Mouse (Mus musculus): ENCODE results near the gene Dlgap4. TPM values are rescaled to one million over a fixed set of nuclear protein-coding genes. Genes with fewer than 3 reads are reported as not detected.

Dlgap4 gene
- total and polyA plus RNA-seq, 3 experiments = 10.4 to 39.6 TPM; not detected in 1

DNA sequence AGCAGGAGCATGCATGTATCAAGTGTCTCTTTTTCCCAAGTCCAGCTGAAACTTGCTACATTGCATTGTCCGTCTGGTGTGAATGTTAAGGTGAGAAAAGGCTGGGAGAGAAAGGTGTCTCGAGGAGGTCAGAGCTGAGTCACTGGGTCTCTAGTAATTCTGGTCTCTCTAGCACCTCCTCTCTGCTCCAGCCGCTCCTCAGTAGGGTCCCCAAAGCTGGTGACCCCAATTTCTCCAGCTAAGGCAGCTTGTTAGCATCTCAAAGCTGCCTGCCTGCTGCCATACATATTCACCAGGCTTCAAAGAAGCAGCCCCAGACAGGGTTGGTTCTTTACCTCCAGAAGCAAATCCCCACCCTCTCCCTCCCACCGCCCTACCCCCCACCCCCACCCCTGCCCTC is 29.4 kb downstream of the Dlgap4 start:
- Histone ChIP-seq H3K27ac (ENCODE audit: control insufficient read depth, low read depth, low read length) (no peak overlapping the region), H3K27me3 (ENCODE audit: control insufficient read depth in 1 of 2, insufficient read depth in 2 of 2, low read length in 2 of 2) (peaks cover 0 to 16% of the 10 kb centered on the region in 2 experiments; a peak in 3 of 4 replicates), H3K4me3 (ENCODE audit: control insufficient read depth in 1 of 2, insufficient read depth in 1 of 2, low read depth in 2 of 2, low read length in 2 of 2) (no peak overlapping the region), H3K9me3 (replicated peaks; ENCODE audit: insufficient read depth, low read length) (no peaks in the 10 kb centered on the region), H3K4me1 (ENCODE audit: control insufficient read depth in 1 of 2, insufficient read depth in 2 of 2, low read length in 2 of 2) (no peaks in the 10 kb centered on the region), H3K79me2 (ENCODE audit: control insufficient read depth, insufficient read depth, low read length, poor library complexity) (no peaks in the 10 kb centered on the region), H3K36me3 (ENCODE audit: control insufficient read depth in 1 of 2, insufficient read depth in 2 of 2, low read length in 2 of 2) (no peaks in the 10 kb centered on the region), H3K9ac (ENCODE audit: control insufficient read depth, low read depth, low read length, poor library complexity, severe bottlenecking) (no peak overlapping the region)
- DNase-seq (ENCODE audit: low read depth, low spot score) = no peak
- TF ChIP-seq TBP (IDR thresholded peaks at IDR 0.05; ENCODE audit: low read depth, low read length) (no peak), TCF12 (IDR thresholded peaks at IDR 0.05; ENCODE audit: low read depth, low read length) (no peak), NELFE (IDR thresholded peaks at IDR 0.05; ENCODE audit: low read depth, low read length) (no peak), MAFK (IDR thresholded peaks at IDR 0.05; ENCODE audit: borderline replicate concordance, low read depth, low read length) (no peak), ELF1 (IDR thresholded peaks at IDR 0.05; ENCODE audit: low read depth, low read length) (no peak), KAT2A (conservative IDR thresholded peaks at IDR 0.05; ENCODE audit: low read depth, low read length) (no peak), ZNF384 (IDR thresholded peaks at IDR 0.05; ENCODE audit: low read depth, low read length) (no peak), BHLHE40 (IDR thresholded peaks at IDR 0.05; ENCODE audit: borderline replicate concordance, low read depth, low read length) (no peak), JUND (IDR thresholded peaks at IDR 0.05; ENCODE audit: low read depth, low read length) (no peak), CTCF (IDR thresholded peaks at IDR 0.05 in 2 of 3, conservative IDR thresholded peaks at IDR 0.05 in 1 of 3; ENCODE audit: control insufficient read depth in 1 of 3, insufficient read depth in 1 of 3, low read depth in 2 of 3, low read length in 3 of 3, poor library complexity in 1 of 3, severe bottlenecking in 1 of 3) (no peak), NRF1 (IDR thresholded peaks at IDR 0.05; ENCODE audit: insufficient read depth, low read depth, low read length, poor library complexity, severe bottlenecking) (no peak), SIN3A (IDR thresholded peaks at IDR 0.05; ENCODE audit: low read length) (no peak), USF2 (IDR thresholded peaks at IDR 0.05; ENCODE audit: borderline replicate concordance in 1 of 2, insufficient read depth in 1 of 2, low read depth in 1 of 2, low read length in 2 of 2) (no peak), ZC3H11A (IDR thresholded peaks at IDR 0.05; ENCODE audit: low read depth, low read length) (no peak), RCOR1 (IDR thresholded peaks at IDR 0.05; ENCODE audit: low read depth, low read length) (no peak), MAX (IDR thresholded peaks at IDR 0.05; ENCODE audit: low read length) (no peak), GATA1 (IDR thresholded peaks at IDR 0.05; ENCODE audit: low read depth, low read length) (no peak)

DNA sequence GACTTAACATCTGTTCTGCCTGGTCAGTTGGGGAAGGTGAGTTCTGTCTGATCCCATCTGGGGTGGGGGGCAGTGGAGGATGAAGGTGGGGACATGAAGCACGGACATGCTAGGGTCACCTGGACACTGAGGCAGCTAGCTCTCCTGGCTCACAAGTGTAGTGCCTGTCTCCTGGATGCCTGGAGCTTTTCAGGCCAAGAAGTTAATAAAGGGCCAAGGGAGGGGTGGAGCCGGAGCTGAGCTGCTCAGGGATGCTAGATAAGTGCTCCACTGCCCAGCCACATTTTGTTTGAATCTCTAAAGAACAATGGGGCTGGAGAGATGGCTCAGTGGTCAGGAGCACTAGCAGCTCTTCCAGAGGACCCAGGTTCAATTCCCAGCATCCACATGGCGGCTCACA is 29.9 kb downstream of the Dlgap4 start:
- H3K9ac ChIP-seq (ENCODE audit: control insufficient read depth, low read depth, low read length, poor library complexity, severe bottlenecking) = no peak overlapping the region
- peaks cover 0 to 16% of the 10 kb centered on the region in 2 experiments; a peak in 3 of 4 replicates for H3K27me3 ChIP-seq (ENCODE audit: control insufficient read depth in 1 of 2, insufficient read depth in 2 of 2, low read length in 2 of 2)
- TF ChIP-seq RCOR1 (IDR thresholded peaks at IDR 0.05; ENCODE audit: low read depth, low read length) (no peak), HCFC1 (IDR thresholded peaks at IDR 0.05; ENCODE audit: low read depth, low read length) (no peak), ZC3H11A (IDR thresholded peaks at IDR 0.05; ENCODE audit: low read depth, low read length) (no peak), MAZ (IDR thresholded peaks at IDR 0.05; ENCODE audit: low read depth, low read length) (no peak), EP300 (IDR thresholded peaks at IDR 0.05; ENCODE audit: low read depth in 1 of 2, low read length in 2 of 2) (no peak), KAT2A (conservative IDR thresholded peaks at IDR 0.05; ENCODE audit: low read depth, low read length) (no peak)
- DNase-seq (ENCODE audit: low read depth, low spot score) = no peak
- no peaks in the 10 kb centered on the region for H3K79me2 ChIP-seq (ENCODE audit: control insufficient read depth, insufficient read depth, low read length, poor library complexity)
- H3K4me3 ChIP-seq (ENCODE audit: control insufficient read depth in 1 of 2, insufficient read depth in 1 of 2, low read depth in 2 of 2, low read length in 2 of 2) = no peak overlapping the region
- H3K27ac ChIP-seq (ENCODE audit: control insufficient read depth, low read depth, low read length) = no peak overlapping the region
- no peaks in the 10 kb centered on the region for H3K4me1 ChIP-seq (ENCODE audit: control insufficient read depth in 1 of 2, insufficient read depth in 2 of 2, low read length in 2 of 2)
- H3K36me3 ChIP-seq (ENCODE audit: control insufficient read depth in 1 of 2, insufficient read depth in 2 of 2, low read length in 2 of 2) = no peaks in the 10 kb centered on the region
- no peaks in the 10 kb centered on the region for H3K9me3 ChIP-seq (replicated peaks; ENCODE audit: insufficient read depth, low read length)
